In genomic region chr9:75599191-75599841, GRCm38 (mm10) we compare ENCODE assay signal across 8 mouse cellular contexts. TPM values are rescaled to one million over a fixed set of nuclear protein-coding genes. Genes with fewer than 3 reads are reported as not detected.
A peak's percentile ranks its signal among the peaks of the same experiment; 100 is the strongest.
DNase-seq lines count a peak whose midpoint lies in the region; ATAC-seq and TF ChIP-seq lines count a peak whose summit lies in the region.

No protein-coding gene starts in this region.

- intact Hi-C loops in heart, postnatal 14 days (cut with DNase I) = no loop called here

- H3K4me2 ChIP-seq in limb, embryonic 14.5 days (replicated peaks; ENCODE audit: low read depth, low read length, severe bottlenecking) = no peak overlapping the region
- H3K4me2 ChIP-seq in stomach, embryonic 14.5 days (replicated peaks; ENCODE audit: low read depth, low read length) = no peak overlapping the region

- H3K9me3 ChIP-seq in limb, embryonic 14.5 days (ENCODE audit: control insufficient read depth, low read length) = no peaks in the 10 kb centered on the region
- no peaks in the 10 kb centered on the region; the same call in 1 of the 2 replicates for H3K9me3 ChIP-seq in stomach, embryonic 14.5 days (ENCODE audit: control insufficient read depth, low read depth, low read length)

- H3K27ac ChIP-seq in limb, embryonic 14.5 days (replicated peaks; ENCODE audit: low read depth, low read length) = no peak overlapping the region
- H3K27ac ChIP-seq in stomach, embryonic 14.5 days (ENCODE audit: low read length) = no peak overlapping the region; the same call in 1 of the 2 replicates

- H3K36me3 ChIP-seq in limb, embryonic 14.5 days (ENCODE audit: control insufficient read depth, insufficient read depth, low read length) = peaks cover 3% of the 10 kb centered on the region; the same call in 1 of the 2 replicates
- no peaks in the 10 kb centered on the region for H3K36me3 ChIP-seq in stomach, embryonic 14.5 days (ENCODE audit: control insufficient read depth, insufficient read depth, low read length)

- 50% methylated on average over 5 of the region's 5 CpGs for WGBS in limb, embryonic 14.5 days
- 36% methylated on average over 5 of the region's 5 CpGs for WGBS in stomach, embryonic 14.5 days

- H3K27me3 ChIP-seq in limb, embryonic 14.5 days (ENCODE audit: control insufficient read depth, insufficient read depth, low read length) = no peaks in the 10 kb centered on the region
- no peaks in the 10 kb centered on the region for H3K27me3 ChIP-seq in stomach, embryonic 14.5 days (ENCODE audit: control insufficient read depth, insufficient read depth, low read length)

- 0 out of 2 replicates have a peak, but pooled peaks cover 11% of the 10 kb centered on the region for H3K4me1 ChIP-seq in limb, embryonic 14.5 days (ENCODE audit: control insufficient read depth, insufficient read depth, low read length)
- peaks cover 10% of the 10 kb centered on the region; the same call in 1 of the 2 replicates for H3K4me1 ChIP-seq in stomach, embryonic 14.5 days (ENCODE audit: control insufficient read depth, insufficient read depth, low read length)

- peak; percentile 30 to 68 for DNase-seq in layer of hippocampus, adult 18-20 months (ENCODE audit: low spot score in 2 of 2)
- no peak for DNase-seq in layer of hippocampus, postnatal 25 days (ENCODE audit: extremely low spot score in 1 of 2, low spot score in 1 of 2)
- peak; percentile 44 to 68 for DNase-seq in cerebellum, postnatal 25 days
- peak; percentile 13 to 23 for DNase-seq in heart, postnatal 14 days
- DNase-seq in limb, embryonic 14.5 days (ENCODE audit: low spot score) = peak; percentile 48
- no peak for DNase-seq in urinary bladder, postnatal 25 days (ENCODE audit: low spot score)
- no peak for DNase-seq in urinary bladder, postnatal 10 days (ENCODE audit: low spot score)

- H3K9ac ChIP-seq in limb, embryonic 14.5 days (ENCODE audit: low read depth, low read length, severe bottlenecking) = no peak overlapping the region
- no peak overlapping the region for H3K9ac ChIP-seq in stomach, embryonic 14.5 days (replicated peaks; ENCODE audit: low read depth, low read length)

- ATAC-seq in limb, embryonic 14.5 days (ENCODE audit: low FRiP score, low read depth) = 0 out of 2 replicates have a peak, but pooled peaks have one; percentile 62
- ATAC-seq in stomach, embryonic 14.5 days (ENCODE audit: insufficient number of reproducible peaks, insufficient read depth, low FRiP score, low read depth) = 0 out of 2 replicates have a peak, but pooled peaks have one; percentile 54

- TF ChIP-seq POLR2A in limb, embryonic 14.5 days (IDR thresholded peaks at IDR 0.05; ENCODE audit: borderline replicate concordance, extremely low read depth, insufficient read depth, insufficient read length) = no peak

- H3K4me3 ChIP-seq in limb, embryonic 14.5 days (replicated peaks; ENCODE audit: low read length) = no peak overlapping the region
- H3K4me3 ChIP-seq in stomach, embryonic 14.5 days (ENCODE audit: low read depth, low read length) = no peak overlapping the region

RNA-seq across cellular contexts. Expression of gene Tmod2, which starts 11.8 kb away (rescaled TPM):
- total RNA-seq in layer of hippocampus, adult 18-20 months (2021) = 100 to 1,000 TPM; 382 to 386 TPM
- total RNA-seq in layer of hippocampus, postnatal 25 days (2021) = 100 to 1,000 TPM; 363 to 370 TPM
- 1 to 10 TPM; 4.6 to 5.0 TPM for total RNA-seq in heart, postnatal 14 days (2021)
- polyA plus RNA-seq in limb, embryonic 14.5 days (2012; rRNA removed) = 5.7 and 5.9 TPM in 2 replicates
- 18.8 and 21.1 TPM in 2 replicates for polyA plus RNA-seq in limb, embryonic 14.5 days (2014; fragmentation: Nextera tagmentation; extraction: Ambion mirVana)
- polyA plus RNA-seq in stomach, embryonic 14.5 days (2014; fragmentation: Nextera tagmentation; extraction: Ambion mirVana) = 17.6 and 22.8 TPM in 2 replicates

RNA-seq across cellular contexts. Expression of gene Lysmd2, which starts 26.2 kb away (rescaled TPM):
- 10 to 100 TPM; 60.8 to 67.2 TPM for total RNA-seq in layer of hippocampus, adult 18-20 months (2021)
- 10 to 100 TPM; 58.2 to 67.7 TPM for total RNA-seq in layer of hippocampus, postnatal 25 days (2021)
- total RNA-seq in heart, postnatal 14 days (2021) = 1 to 10 TPM; 8.2 to 8.7 TPM
- polyA plus RNA-seq in limb, embryonic 14.5 days (2012; rRNA removed) = 32.8 and 38.3 TPM in 2 replicates
- 49.0 and 54.3 TPM in 2 replicates for polyA plus RNA-seq in limb, embryonic 14.5 days (2014; fragmentation: Nextera tagmentation; extraction: Ambion mirVana)
- 31.8 and 33.8 TPM in 2 replicates for polyA plus RNA-seq in stomach, embryonic 14.5 days (2014; fragmentation: Nextera tagmentation; extraction: Ambion mirVana)

RNA-seq across cellular contexts. Expression of gene Tmod3, which starts 39.9 kb away (rescaled TPM):
- 10 to 100 TPM; 39.9 to 41.2 TPM for total RNA-seq in layer of hippocampus, adult 18-20 months (2021)
- 10 to 100 TPM; 38.7 to 42.6 TPM for total RNA-seq in layer of hippocampus, postnatal 25 days (2021)
- total RNA-seq in heart, postnatal 14 days (2021) = 10 to 100 TPM; 85.9 to 86.1 TPM
- polyA plus RNA-seq in limb, embryonic 14.5 days (2012; rRNA removed) = 41.4 and 48.8 TPM in 2 replicates
- 120 and 121 TPM in 2 replicates for polyA plus RNA-seq in limb, embryonic 14.5 days (2014; fragmentation: Nextera tagmentation; extraction: Ambion mirVana)
- polyA plus RNA-seq in stomach, embryonic 14.5 days (2014; fragmentation: Nextera tagmentation; extraction: Ambion mirVana) = 117 and 121 TPM in 2 replicates

Comparison
In these comparisons a context has a peak if more than half of its experiments do, and no peak if none do; other contexts are left out.
1. DNase-seq: peak in layer of hippocampus, adult 18-20 months (2 of 2), cerebellum, postnatal 25 days (2 of 2), heart, postnatal 14 days (2 of 2) and limb, embryonic 14.5 days (single experiment); none in layer of hippocampus, postnatal 25 days (0 of 2), urinary bladder, postnatal 25 days (single experiment) and urinary bladder, postnatal 10 days (single experiment).
2. RNA of gene Tmod2, which starts 11.8 kb away (total RNA-seq): 382 to 386 TPM in layer of hippocampus, adult 18-20 months and 363 to 370 TPM in layer of hippocampus, postnatal 25 days; 4.6 to 5.0 TPM in heart, postnatal 14 days; every median in the first group is over 10 times any median in the second.
3. RNA of gene Lysmd2, which starts 26.2 kb away (total RNA-seq): 58.2 to 67.7 TPM in layer of hippocampus, postnatal 25 days and 60.8 to 67.2 TPM in layer of hippocampus, adult 18-20 months; 8.2 to 8.7 TPM in heart, postnatal 14 days; every median in the first group is over 4 times any median in the second.